Mouse (Mus musculus) megakaryocyte-erythroid progenitor cell, adult 5-6 weeks (primary cell): ENCODE data around the gene Sparcl1. TPM values are rescaled to one million over a fixed set of nuclear protein-coding genes. Genes with fewer than 3 reads are reported as not detected.

Experiments used
- ATAC-seq: replicated peaks from 2 replicates; pipeline ENCODE4 v1.8.0; 2016; ENCODE audit warnings: mild to moderate bottlenecking, inconsistent platforms; ENCODE audit not compliant: severe bottlenecking, poor library complexity, low FRiP score, low TSS enrichment
- total RNA-seq, 2 experiments: library from RNA; stranded (forward) in 1 of 2; stranded (reverse) in 1 of 2; fragments of 200-1000, 215-1000 nt in 1 of 2; fragments of >200 nt in 1 of 2; fragmentation: Nextera tagmentation in 1 of 2; gene quantifications; 2 replicates each; pipeline ENCODE4 v1.2.3; 2014 to 2017

The Sparcl1 gene
- total RNA-seq, 2 experiments from 2014 or later, result not detected

GRCm38 (mm10) chr5:104039154-104039932, 74.2 kb downstream of the Sparcl1 start:
- ATAC-seq, result peak; percentile 72

DNA sequence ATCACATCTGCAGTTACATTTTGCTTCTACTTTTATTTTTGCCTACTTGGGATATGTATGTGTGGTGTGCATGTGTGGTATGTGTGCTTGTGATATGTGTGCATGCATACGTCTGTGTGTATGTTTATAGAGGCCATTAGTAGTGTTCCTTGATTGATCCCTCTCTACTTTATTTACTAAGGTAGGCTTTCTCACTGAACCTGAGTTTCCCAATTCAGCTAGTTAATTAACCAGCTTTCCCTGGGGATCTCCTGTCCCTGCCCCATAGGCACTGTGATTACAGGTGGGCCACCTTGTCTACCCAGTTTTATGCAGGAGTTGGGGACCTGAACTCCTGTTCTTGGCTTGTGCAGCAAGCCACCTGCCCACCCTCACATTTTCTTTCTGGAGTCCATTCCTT, 76.8 kb downstream of the Sparcl1 start:
- no peak for ATAC-seq

GRCm38 (mm10) chr5:104035824-104036223, 77.7 kb downstream of the Sparcl1 start:
- no peak for ATAC-seq

- ATAC-seq, result no peak
Measured at GRCm38 (mm10) chr5:104035066-104035465, 78.5 kb downstream of the Sparcl1 start.

DNA sequence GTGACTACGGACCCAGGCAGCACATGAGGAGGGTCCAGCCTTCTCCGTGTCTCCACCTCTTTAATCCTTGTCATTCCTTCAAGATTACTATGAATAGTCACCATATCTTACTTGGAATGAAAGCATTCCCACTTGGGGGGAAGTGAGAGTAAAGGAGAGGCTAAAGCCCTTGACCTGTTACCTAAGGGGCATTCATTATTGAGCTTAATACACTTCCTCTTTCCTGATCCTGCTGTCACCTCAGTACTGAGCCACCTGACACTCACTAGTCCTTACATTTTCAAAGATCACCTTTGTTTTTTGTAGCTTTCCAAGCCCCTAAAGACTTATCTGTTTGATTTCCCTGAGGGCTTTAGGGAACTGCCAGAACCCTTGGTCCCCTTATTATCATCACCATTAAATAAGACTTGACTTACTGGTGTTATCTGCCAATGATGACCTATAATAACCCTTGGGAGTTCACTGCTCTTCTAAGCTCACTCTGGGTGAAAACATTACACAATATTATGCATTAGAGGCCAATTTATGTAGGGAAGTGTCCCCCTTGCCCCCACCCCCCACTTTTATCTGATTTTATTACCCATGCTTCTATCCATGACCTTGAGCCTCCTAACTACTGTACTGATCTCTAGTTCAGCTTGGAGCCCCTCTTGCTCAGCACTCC, 81.0 kb downstream of the Sparcl1 start:
- no peak for ATAC-seq

Other genes with a start within 250 kb of the Sparcl1 start
- gene Klhl8, start 202.5 kb downstream of the Sparcl1 start, total RNA-seq (2014; fragmentation: Nextera tagmentation), result 2.1 and 2.2 TPM in 2 replicates
- gene Klhl8, start 202.5 kb downstream of the Sparcl1 start, total RNA-seq (2017), result 3.6 and 8.5 TPM in 2 replicates
- gene Hsd17b13, start 136.3 kb downstream of the Sparcl1 start, total RNA-seq (2014; fragmentation: Nextera tagmentation), result not detected in 2 replicates
- gene Hsd17b13, start 136.3 kb downstream of the Sparcl1 start, total RNA-seq (2017), result not detected in 2 replicates
- 4.9 and 5.6 TPM in 2 replicates for gene Hsd17b11, start 91.8 kb downstream of the Sparcl1 start, total RNA-seq (2014; fragmentation: Nextera tagmentation)
- gene Hsd17b11, start 91.8 kb downstream of the Sparcl1 start, total RNA-seq (2017), result 10.9 and 23.0 TPM in 2 replicates
- 117 and 120 TPM in 2 replicates for gene Nudt9, start 67.4 kb downstream of the Sparcl1 start, total RNA-seq (2014; fragmentation: Nextera tagmentation)
- 159 and 167 TPM in 2 replicates for gene Nudt9, start 67.4 kb downstream of the Sparcl1 start, total RNA-seq (2017)
- not detected in 2 replicates for gene Gm17660, start 36.1 kb downstream of the Sparcl1 start, total RNA-seq (2014; fragmentation: Nextera tagmentation)
- not detected in 2 replicates for gene Gm17660, start 36.1 kb downstream of the Sparcl1 start, total RNA-seq (2017)
- not detected in 2 replicates for gene Dspp, start 57.0 kb upstream of the Sparcl1 start, total RNA-seq (2014; fragmentation: Nextera tagmentation)
- not detected in 2 replicates for gene Dspp, start 57.0 kb upstream of the Sparcl1 start, total RNA-seq (2017)
- gene Dmp1, start 88.9 kb upstream of the Sparcl1 start, total RNA-seq (2014; fragmentation: Nextera tagmentation), result not detected in 2 replicates
- gene Dmp1, start 88.9 kb upstream of the Sparcl1 start, total RNA-seq (2017), result not detected in 2 replicates
- not detected in 2 replicates for gene Ibsp, start 185.4 kb upstream of the Sparcl1 start, total RNA-seq (2014; fragmentation: Nextera tagmentation)
- gene Ibsp, start 185.4 kb upstream of the Sparcl1 start, total RNA-seq (2017), result 0.50 TPM in 1 of 2 replicates, not detected in the other
- gene Mepe, start 211.6 kb upstream of the Sparcl1 start, total RNA-seq (2014; fragmentation: Nextera tagmentation), result not detected in 2 replicates
- not detected in 2 replicates for gene Mepe, start 211.6 kb upstream of the Sparcl1 start, total RNA-seq (2017)